Mouse (Mus musculus) spleen, adult 12 weeks (tissue): Measurements from ENCODE around the gene Mindy4.

ENCODE experiments used
- DNase-seq: peaks from one replicate; pipeline ENCODE4 v3.0.0; 2022; ENCODE audit warnings: low spot score

The Mindy4 gene

GRCm38 (mm10) chr6:55310179-55310578, 107.0 kb downstream of the Mindy4 start:
- no peak for DNase-seq

DNA sequence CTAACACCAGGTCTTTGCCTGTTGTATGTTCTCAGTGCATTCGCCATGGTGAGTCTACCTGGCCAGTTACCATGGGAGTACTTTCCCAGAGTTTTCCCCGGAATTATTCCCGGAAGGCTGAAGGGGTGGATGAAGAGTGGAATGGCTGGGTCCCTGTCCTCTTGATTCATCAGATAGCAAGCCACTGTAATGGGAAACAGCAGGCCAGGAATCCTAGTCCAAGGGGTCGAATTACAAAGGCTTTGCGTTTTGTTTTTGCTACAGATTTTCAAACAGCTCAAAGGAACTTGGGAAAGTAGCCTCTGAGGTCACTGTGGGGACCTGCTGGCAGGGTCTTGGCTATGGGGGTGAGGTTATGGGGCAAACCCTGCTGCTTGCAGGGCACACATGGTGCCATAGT, 108.8 kb downstream of the Mindy4 start:
- no peak for DNase-seq

DNA sequence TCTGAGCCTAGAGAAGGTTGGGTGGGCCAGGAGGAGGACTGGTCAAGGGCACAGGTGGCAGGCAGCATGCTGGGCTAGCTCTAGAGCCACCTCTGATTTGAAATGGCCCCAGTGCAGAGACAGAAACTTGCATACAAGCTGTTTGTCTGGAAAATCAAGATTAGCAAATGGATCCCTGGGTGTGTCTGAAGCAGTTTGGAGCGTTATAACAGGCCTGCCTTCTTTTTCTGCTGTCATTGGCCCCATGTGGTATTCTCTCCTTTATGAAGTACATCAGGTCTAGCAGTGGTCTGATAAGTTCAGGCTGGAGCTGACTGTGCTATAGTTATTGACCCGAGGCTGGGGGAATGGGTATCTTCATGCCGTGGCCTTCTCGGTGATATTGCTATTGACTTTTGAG, 110.7 kb downstream of the Mindy4 start:
- no peak for DNase-seq

GRCm38 (mm10) chr6:55314628-55315027, 111.4 kb downstream of the Mindy4 start:
- no peak for DNase-seq

DNA sequence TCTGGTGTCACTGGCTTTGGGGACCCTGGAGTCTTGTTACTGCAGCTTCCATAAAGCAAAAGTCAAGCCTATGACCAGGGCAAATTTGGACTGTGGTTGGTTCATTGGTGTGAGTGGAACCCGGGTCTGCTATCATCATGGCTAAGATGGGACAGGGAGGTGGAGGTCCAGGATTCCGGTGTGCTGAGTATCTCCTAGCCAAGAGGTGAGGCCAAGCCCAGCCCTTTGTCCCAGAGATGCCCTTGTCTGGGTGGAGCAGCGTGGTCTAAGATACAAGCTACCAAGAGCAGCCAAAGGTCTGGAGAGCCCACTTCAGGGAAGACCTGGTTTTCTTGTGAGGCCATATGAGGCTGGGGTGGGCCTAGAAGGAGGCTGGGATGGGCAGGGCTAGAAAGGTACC, 115.4 kb downstream of the Mindy4 start:
- no peak for DNase-seq

DNA sequence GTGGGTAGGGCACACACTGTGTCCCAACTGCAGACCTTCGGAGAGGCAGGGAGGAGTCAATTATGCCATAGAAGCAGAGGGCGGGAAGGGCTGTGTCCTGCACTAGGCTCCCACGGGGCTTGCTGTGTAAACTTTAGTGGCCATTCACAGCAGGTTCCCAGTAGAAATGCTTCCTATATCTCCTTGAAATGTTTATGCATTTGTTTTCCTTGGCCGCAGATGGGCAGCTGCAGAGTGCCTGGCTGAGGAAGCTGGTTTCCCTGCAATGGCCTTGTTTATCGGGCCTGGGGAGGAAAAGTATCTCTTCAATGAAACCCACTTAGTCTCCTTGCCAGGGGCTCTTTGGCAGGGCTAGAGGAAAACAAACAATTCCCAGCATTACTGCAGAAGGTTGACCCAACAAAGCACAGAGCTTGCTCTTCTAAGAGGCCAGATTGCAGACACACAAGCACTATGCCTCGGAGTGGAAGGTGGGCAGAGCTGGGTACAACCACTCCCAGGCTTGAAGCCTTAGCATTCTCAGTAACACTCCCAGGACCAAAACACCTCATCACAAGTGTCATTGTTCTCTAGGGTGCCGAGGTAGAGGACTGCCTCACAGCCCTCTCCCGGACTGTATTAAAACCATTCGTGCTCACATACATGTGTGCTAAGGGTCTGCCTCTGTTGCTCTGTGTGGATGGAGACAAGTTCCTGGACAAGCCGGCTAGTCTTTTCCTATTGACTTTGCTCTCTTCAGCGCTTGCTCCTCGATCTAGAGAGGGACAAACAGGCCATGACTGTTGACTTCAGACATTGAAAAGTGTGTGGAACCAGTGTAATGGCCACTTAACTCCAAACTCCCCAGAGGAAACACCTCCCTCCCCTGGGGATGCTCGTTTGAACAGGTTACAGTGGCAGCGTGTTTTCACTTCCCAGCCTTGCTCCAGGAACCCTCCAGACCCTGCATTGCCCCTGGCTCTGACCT, 116.7 kb downstream of the Mindy4 start:
- no peak for DNase-seq

- peak; percentile 41 for DNase-seq
Measured at GRCm38 (mm10) chr6:55320894-55321293, 117.7 kb downstream of the Mindy4 start.

DNA sequence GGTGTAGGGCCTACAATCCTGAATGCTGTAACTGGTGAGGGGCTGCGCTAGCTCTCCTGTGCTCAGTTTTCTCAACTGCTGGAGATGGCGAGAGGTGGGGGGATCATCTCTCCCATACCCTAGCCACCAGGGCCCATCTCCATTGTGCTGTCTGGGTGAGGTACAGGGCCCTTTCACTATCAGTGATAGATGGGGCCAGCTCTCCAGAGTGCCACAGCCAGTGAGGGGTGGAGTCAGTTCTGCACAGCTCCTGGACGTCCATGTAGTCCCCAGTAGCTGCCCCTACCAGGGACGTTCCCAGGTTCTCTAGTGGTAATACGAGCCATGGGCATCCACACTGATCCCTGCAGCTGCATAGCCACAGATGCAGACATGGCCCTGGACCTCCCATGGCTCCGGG, 118.3 kb downstream of the Mindy4 start:
- DNase-seq = peak; percentile 30

GRCm38 (mm10) chr6:55322980-55323379, 119.8 kb downstream of the Mindy4 start:
- DNase-seq = peak; percentile 25

GRCm38 (mm10) chr6:55323908-55324634, 120.9 kb downstream of the Mindy4 start:
- peak; percentile 61 for DNase-seq

DNA sequence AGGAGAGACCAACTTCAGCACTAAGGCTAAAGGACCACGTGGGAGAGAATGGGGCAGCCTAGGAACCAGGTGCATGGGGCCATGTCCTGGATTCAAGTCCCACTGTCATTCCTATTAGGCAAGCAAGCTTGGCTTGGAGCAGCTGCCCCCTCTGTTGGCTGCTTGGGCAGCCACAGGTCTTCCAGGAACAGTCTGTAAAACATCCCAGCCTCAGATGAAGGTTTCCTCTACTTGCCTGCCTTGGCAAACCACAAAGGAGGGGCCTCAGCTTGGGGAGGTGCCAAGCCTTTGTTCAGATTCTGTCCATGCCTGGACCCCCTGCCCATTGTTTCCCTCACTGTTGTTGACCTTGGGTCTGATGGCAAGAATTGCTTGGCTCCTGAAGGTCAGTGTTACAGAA, 121.6 kb downstream of the Mindy4 start:
- peak; percentile 38 for DNase-seq

GRCm38 (mm10) chr6:55326299-55326698, 123.1 kb downstream of the Mindy4 start:
- DNase-seq = no peak

DNA sequence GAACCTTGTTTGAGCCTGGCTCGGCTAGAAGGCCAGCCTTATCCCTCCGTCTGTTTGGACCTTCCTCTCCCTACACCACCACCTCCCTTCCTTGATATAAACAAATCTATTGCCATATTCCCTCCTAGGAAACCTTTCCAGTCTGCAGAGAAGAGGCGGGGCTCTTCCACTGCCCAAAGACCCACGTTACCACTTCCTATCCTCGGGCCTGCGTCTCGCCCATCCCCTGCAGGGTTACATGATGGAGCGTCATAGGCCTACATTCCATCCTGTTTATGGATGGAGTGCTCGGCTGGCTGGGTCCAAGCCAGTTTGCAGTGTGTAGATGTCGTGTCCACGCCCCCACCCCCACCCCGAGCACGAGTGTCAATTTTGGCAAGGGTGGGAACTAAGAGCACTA, 124.1 kb downstream of the Mindy4 start:
- no peak for DNase-seq

GRCm38 (mm10) chr6:55328179-55328578, 125.0 kb downstream of the Mindy4 start:
- no peak for DNase-seq

DNA sequence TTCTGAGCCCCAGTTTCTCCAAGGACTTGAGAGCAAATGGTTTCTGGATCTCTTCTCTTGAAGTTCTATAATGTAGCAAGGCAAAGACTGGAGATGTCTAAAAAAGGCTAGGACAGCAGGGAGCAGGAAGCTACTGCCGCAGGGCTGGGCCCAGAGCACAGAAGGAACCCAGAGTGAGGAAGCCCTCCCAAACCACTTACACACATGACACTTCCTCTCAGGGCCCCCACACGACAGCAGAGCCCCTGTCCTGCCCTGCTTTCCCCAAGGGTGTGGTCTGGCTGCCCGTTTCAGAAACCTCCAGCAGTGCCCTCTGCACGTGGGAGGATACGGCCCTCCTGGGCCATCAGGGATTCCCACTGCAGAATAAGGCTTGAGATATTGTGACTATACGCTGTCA, 128.1 kb downstream of the Mindy4 start:
- DNase-seq = no peak

DNA sequence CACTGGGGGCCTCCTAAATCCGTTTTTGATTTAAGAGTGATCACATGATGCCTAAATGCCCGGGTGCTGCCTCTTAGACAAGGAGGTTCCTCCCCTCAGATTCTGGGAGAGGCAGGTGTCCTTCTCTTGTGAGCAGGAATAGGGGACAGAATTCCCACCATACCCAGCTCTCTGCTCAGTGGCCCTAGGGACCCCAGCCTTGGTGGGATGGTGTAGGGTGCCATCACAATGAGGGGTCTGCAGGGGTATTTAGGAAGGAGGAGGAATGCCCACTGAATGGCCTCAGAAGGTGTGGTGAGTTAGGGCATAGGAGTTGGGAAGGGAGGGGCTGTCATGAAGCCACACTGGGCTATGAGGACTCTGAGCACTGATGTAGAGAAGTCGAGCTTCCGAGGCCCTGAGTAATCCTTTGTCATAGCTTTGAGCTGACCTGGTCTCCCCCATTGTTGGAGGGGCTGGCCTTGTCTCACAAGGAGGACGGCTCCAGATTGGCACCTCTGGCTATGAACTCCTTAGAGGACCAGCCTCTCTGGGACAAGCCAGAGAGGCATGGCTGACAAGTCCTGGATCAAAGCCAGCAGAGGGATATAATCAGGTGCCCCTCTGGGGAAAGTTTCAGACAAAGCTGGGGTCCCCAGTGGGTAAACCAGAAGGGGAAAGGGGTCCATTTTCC, 129.1 kb downstream of the Mindy4 start:
- DNase-seq = no peak

DNA sequence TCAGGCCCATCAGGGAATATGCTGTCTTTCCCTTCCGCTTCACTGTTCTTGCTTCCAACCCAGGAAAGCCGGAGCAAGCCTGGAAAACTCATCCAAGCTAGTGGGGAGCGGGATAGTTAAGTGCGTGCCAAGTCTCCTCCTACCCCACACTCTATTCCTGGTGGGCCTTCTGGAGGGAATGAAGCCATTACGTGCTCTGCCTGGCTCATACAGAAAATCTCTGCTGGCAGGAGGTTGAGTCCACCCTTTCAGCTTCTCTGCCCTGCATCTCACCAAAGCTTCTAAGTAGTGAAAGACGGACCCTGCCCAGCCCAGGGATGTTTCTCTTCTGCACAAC, 129.6 kb downstream of the Mindy4 start:
- no peak for DNase-seq

DNA sequence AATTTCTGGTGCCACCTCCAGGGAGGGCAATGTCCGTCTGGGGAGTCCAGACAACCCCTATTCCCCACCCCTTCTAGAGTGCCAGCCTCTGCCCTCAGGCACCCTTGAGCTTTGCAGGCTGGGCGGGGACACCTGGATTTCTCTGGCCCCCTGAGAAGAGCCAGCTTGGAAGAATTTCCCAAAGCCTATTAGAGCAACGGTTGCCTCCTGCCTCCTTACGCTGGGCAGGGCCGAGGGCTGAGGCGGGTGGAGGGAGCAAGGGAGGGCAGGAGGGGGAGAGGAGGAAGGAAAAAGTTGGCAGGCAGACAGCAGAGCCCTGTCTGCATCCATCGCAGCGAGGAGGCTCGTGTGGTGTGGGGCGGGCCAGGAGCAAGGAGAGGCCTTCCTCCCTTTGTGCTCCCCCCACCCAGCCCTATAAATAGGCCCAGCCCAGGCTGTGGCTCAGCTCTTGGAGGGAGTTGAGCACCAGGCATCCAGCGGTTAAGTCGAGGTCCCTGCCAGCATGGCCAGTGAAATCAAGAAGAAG, 132.9 kb downstream of the Mindy4 start, which contains the start of gene Aqp1:
Aqp1 (plus strand) TSS at position 444 of the 526 bp plus-strand sequence.
- peak; percentile 75 for DNase-seq

DNA sequence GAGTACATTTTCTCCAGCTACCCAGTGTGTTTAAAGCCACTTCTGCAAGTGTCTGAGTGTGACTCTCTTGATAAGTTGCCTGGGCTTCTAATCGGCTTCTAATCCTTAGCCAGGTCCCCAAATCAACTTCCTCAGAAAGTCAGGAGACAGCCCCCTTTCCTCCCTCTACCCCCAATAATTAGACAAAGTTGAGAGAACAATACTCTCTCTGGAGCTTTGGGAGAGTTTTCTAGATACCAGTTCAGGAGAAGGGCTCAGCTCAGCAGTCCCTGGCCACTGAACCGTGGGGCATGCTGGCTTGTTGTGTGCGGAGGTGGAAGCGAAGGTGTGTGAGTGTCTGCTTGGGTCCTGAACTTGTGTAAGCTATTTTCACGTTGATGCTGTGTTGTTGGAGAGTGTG, 134.1 kb downstream of the Mindy4 start:
- DNase-seq = no peak

GRCm38 (mm10) chr6:55338077-55338476, 134.9 kb downstream of the Mindy4 start:
- no peak for DNase-seq

DNA sequence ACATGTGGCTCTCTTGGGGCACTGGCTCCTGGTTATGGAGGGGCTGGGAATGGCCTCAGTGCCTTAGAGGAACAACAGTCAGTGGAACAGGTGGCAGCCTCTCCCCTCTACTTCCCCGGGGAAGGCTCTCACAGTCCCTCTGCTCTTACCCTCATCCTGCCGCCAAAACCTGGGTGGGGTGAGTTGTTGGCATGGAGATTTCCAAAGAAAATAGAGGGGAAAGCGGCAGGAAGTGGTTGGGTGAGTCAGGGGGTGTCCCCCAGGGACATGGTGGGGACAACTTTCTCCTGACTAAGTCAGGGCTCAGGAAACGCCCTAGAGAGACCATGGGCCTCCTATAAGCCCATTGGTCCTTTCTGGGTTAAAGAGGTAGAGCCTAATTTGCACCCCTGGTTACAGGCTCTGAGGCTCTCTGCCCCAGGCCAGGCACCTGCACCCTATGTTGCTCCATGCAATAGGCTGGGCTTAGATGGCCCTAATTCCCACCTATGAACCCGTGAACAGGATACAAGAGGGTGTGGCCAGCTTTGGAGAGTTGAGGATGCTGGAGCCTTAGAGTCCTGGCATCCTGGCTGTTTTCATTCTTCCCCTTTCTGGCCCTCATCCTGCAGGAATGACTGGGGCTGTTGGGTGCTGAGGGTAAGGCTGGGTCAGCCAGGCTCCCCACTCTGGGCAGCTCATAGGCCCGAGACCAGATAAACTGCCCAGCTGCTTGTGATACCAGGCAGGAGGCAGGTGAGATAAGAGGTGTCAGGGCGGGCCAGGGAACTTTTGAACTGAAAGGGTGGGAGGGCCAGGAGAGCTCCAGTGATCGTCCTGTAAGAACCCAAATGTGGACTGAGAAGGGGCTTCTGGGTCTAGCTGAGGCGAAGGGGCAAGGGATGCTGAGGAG, 136.0 kb downstream of the Mindy4 start:
- DNase-seq = peak; percentile 71
